In the genomic region with DNA sequence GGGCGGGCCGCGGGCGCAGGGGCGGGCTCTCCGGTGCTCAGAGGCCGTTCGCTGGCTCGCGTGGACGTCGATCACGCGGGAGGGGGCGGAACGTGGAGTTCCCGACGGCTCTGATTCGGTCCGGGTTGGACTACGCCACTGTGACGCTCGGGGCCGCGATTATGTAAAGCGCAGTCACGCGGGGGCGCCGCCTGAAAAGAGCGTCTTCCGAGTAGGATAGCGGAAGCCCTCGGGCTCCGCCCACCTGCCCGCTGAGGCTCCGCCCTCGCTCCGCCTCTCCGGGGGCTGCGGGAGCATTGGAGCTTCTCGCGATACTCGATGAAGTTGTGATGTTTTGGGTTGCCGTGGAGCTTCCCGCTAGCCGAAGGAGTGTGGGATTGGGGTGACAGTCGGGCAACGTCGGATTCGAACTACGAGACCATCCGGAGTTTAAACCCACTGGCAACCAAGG, we compare ENCODE assay signal across 8 mouse cellular contexts. TPM values are rescaled to one million over a fixed set of nuclear protein-coding genes. Genes with fewer than 3 reads are reported as not detected.
A peak's percentile ranks its signal among the peaks of the same experiment; 100 is the strongest.
DNase-seq lines count a peak whose midpoint lies in the region; ATAC-seq lines count a peak whose summit lies in the region.

A gene (minus strand): TSS at position 1 of the 451 bp plus-strand sequence.

- WGBS in hindbrain, embryonic 15.5 days, result under 1% methylated on average over 50 of the region's 53 CpGs

- peak; percentile 100 for DNase-seq in T-cell, adult 2 months (ENCODE audit: low spot score)
- peak; percentile 100 for DNase-seq in cerebellum, postnatal 36 days
- DNase-seq in frontal cortex, postnatal 36 days (ENCODE audit: low spot score in 2 of 2), result peak; percentile 100
- peak; percentile 100 for DNase-seq in left cerebral cortex, adult 11 months (ENCODE audit: low spot score)
- peak; percentile 100 for DNase-seq in lung, postnatal 4 days
- DNase-seq in retina, postnatal 7 days (ENCODE audit: low read depth, low spot score), result peak; percentile 99
- DNase-seq in urinary bladder, adult 2 months (ENCODE audit: low spot score), result peak; percentile 97

- peak within 1 kb of the TSS; percentile 99 for H3K4me3 ChIP-seq in hindbrain, embryonic 15.5 days

- H3K9me3 ChIP-seq in hindbrain, embryonic 15.5 days, result no peaks in the 10 kb centered on the region

- peaks cover 21% of the 10 kb centered on the region for H3K4me1 ChIP-seq in hindbrain, embryonic 15.5 days (replicated peaks)

- H3K27ac ChIP-seq in hindbrain, embryonic 15.5 days (replicated peaks), result peak within 1 kb of the TSS; percentile 93

- peak within 1 kb of the TSS; percentile 91 for H3K9ac ChIP-seq in hindbrain, embryonic 15.5 days

- H3K27me3 ChIP-seq in hindbrain, embryonic 15.5 days, result no peaks in the 10 kb centered on the region

- H3K4me2 ChIP-seq in hindbrain, embryonic 15.5 days, result peak within 1 kb of the TSS; percentile 71

- H3K36me3 ChIP-seq in hindbrain, embryonic 15.5 days, result peaks cover 9% of the 10 kb centered on the region

- ATAC-seq in hindbrain, embryonic 15.5 days (ENCODE audit: low FRiP score, low read depth), result peak; percentile 99

RNA-seq across cellular contexts. Expression of the gene that starts here (rescaled TPM):
- 35.7 and 38.3 TPM in 2 replicates for polyA plus RNA-seq in hindbrain, embryonic 15.5 days (2015; fragmentation: Nextera tagmentation; extraction: Ambion mirVana)
- polyA plus RNA-seq in urinary bladder, adult 2 months (2012; rRNA removed), result 44.0 and 44.7 TPM in 2 replicates

Comparison
In these comparisons a context has a peak if more than half of its experiments do, and no peak if none do; other contexts are left out.
1. Peak in every context shown above with its lines: DNase-seq, ATAC-seq, H3K4me3 ChIP-seq and H3K27ac ChIP-seq.